Mouse (Mus musculus) MEL (cell line): ENCODE results near the gene Pglyrp1.

Source experiments
- E2F4 ChIP-seq: IDR thresholded peaks from 2 replicates; pipeline ENCODE4 v1.6.1; 2011; ENCODE audit warnings: low read depth, low read length, improper control_type of control experiment, borderline replicate concordance
- MAFK ChIP-seq: IDR thresholded peaks from 2 replicates; pipeline ENCODE4 v1.6.1; 2011; ENCODE audit warnings: low read depth, mild to moderate bottlenecking, low read length, improper control_type of control experiment, borderline replicate concordance
- POLR2A ChIP-seq, 2 experiments: IDR thresholded peaks; 2 replicates each; pipeline ENCODE4 v1.6.1; 2011 to 2012; ENCODE audit warnings: low read length in 2 of 2, mild to moderate bottlenecking in 2 of 2, control low read depth in 1 of 2, improper control_type of control experiment in 1 of 2, low read depth in 1 of 2, moderate library complexity in 1 of 2; ENCODE audit not compliant: control insufficient read depth in 1 of 2, insufficient read depth in 1 of 2, poor library complexity in 1 of 2

DNA sequence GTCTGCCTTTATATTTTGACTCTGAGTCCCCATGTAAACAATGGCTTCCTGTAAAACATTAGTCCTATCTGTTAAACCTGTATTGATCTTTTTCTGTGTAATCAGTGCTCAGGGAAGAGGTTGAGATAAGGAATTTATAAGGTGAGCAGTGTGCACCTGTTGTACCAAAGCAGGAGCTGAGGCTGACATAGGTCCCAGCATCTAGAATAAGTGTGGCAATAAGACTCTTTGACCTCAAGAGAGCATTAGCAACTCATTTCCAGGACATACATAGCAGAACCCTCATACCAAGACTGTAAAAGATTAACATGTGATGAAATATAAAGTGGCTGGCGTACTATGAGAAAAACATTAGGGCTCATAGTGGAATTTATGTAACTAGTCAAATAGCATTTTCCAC is 22.7 kb upstream of the Pglyrp1 start:
- TF ChIP-seq MAFK (no peak), POLR2A (IDR thresholded peaks at IDR 0.05; ENCODE audit: control insufficient read depth in 1 of 2, insufficient read depth in 1 of 2, low read depth in 1 of 2, low read length in 2 of 2, poor library complexity in 1 of 2) (no peak), E2F4 (no peak)
